Mouse (Mus musculus) T-helper 2 cell (primary cell): ENCODE results near the gene Flt3l.
"Not testable (repeated sequence)": the region's sequence is repeated elsewhere in the genome, so short reads cannot be mapped to it uniquely, and the experiment has no call there.

ENCODE experiments used
- in situ Hi-C: fragments of 300-600 bp; cut with MboI, MseI; formaldehyde crosslinking; loops from one replicate; pipeline ENCODE4 v1.15.1; 2025; ENCODE audit warnings: high pct_unique_total_duplicates

Gene Flt3l

GRCm38 (mm10) chr7:45124224-45125143 is 11.7 kb downstream of the Flt3l start, which contains the start of gene Rps11:
Rps11 (minus strand) TSS chr7:45124439.
- in situ Hi-C loops, result no loop called here

GRCm38 (mm10) chr7:45123186-45123570 is 13.1 kb downstream of the Flt3l start:
- in situ Hi-C loops, result no loop called here

- in situ Hi-C loops, result no loop called here
Measured at GRCm38 (mm10) chr7:45122561-45123185, 13.6 kb downstream of the Flt3l start.

GRCm38 (mm10) chr7:45121966-45122365 is 14.3 kb downstream of the Flt3l start:
- in situ Hi-C loops, result no loop called here

GRCm38 (mm10) chr7:45121404-45121803 is 14.8 kb downstream of the Flt3l start:
- in situ Hi-C loops, result no loop called here

GRCm38 (mm10) chr7:45119780-45120709 is 16.2 kb downstream of the Flt3l start:
- in situ Hi-C loops, result no loop called here

GRCm38 (mm10) chr7:45118336-45118735 is 17.9 kb downstream of the Flt3l start:
- in situ Hi-C loops, result no loop called here

- in situ Hi-C loops, result no loop called here
Measured at GRCm38 (mm10) chr7:45117566-45117965, 18.7 kb downstream of the Flt3l start.

- in situ Hi-C loops, result no loop called here
Measured at GRCm38 (mm10) chr7:45113476-45113875, 22.8 kb downstream of the Flt3l start.

- in situ Hi-C loops, result no loop called here
Measured at GRCm38 (mm10) chr7:45112529-45112928, 23.7 kb downstream of the Flt3l start.

- in situ Hi-C loops, result no loop called here
Measured at GRCm38 (mm10) chr7:45111940-45112339, 24.3 kb downstream of the Flt3l start.

- in situ Hi-C loops, result not testable (repeated sequence)
Measured at GRCm38 (mm10) chr7:45110089-45110488, 26.1 kb downstream of the Flt3l start.

- in situ Hi-C loops, result no loop called here
Measured at GRCm38 (mm10) chr7:45107052-45107645, 29.1 kb downstream of the Flt3l start.

- in situ Hi-C loops, result no loop called here
Measured at GRCm38 (mm10) chr7:45106441-45106840, 29.8 kb downstream of the Flt3l start.

- in situ Hi-C loops, result no loop called here
Measured at GRCm38 (mm10) chr7:45105491-45105890, 30.7 kb downstream of the Flt3l start.

GRCm38 (mm10) chr7:45104941-45105340 is 31.3 kb downstream of the Flt3l start:
- in situ Hi-C loops, result no loop called here

GRCm38 (mm10) chr7:45103652-45104180 is 32.5 kb downstream of the Flt3l start, which contains the start of gene Fcgrt:
Fcgrt (minus strand) TSS chr7:45103851.
- in situ Hi-C loops, result no loop called here

GRCm38 (mm10) chr7:45102940-45103585 is 33.2 kb downstream of the Flt3l start:
- in situ Hi-C loops, result no loop called here

GRCm38 (mm10) chr7:45102441-45102840 is 33.8 kb downstream of the Flt3l start:
- in situ Hi-C loops, result no loop called here

GRCm38 (mm10) chr7:45100046-45100445 is 36.2 kb downstream of the Flt3l start:
- in situ Hi-C loops, result no loop called here
